Mouse (Mus musculus): ENCODE results near the gene Taok2.

GRCm38 (mm10) chr7:126823940-126824339 is 60.6 kb downstream of the Taok2 start:
- TF ChIP-seq CTCF (IDR thresholded peaks at IDR 0.05; ENCODE audit: low read depth, low read length) (no peak), POLR2A (IDR thresholded peaks at IDR 0.05; ENCODE audit: borderline replicate concordance, low read depth, low read length) (no peak)

Data from bone marrow macrophage, adult 2 months (primary cell).